Mouse (Mus musculus): ENCODE measurements around the gene Eif4enif1. TPM values are rescaled to one million over a fixed set of nuclear protein-coding genes. Genes with fewer than 3 reads are reported as not detected.

The Eif4enif1 gene
- polyA plus RNA-seq, 1 experiment from 2014 or later, result 58.1 TPM

DNA sequence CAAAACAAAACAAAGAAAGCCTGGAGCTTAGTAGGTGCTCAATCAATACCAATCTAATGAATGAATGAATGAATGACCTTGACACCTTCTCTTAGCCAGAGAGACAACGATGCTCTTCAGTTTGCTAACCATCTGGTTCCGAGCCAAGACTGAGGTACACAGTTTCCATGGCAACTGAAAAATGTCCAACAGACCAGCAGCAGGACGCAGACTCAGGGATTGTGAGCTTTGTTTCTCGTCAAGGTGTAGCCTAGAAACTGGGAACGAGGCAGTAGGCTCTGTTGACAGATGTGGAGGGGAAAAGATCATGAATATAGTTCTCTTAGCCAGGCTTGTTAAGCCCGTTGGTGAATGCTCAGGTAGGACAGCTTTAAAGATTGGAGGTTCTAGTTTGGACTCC lies 84.9 kb downstream of the Eif4enif1 start:
- DNase-seq (peak; percentile 38), ATAC-seq (ENCODE audit: insufficient read depth) (no peak)
- no peaks in the 10 kb centered on the region for H3K9me3 ChIP-seq (ENCODE audit: low read depth, low read length)
- 31% methylated on average over 6 of the region's 6 CpGs for WGBS
- H3K4me2 ChIP-seq, result no peak overlapping the region
- H3K4me1 ChIP-seq (ENCODE audit: insufficient read depth), result peaks cover 6% of the 10 kb centered on the region; the same call in 1 of the 2 replicates
- peaks cover 10% of the 10 kb centered on the region for H3K36me3 ChIP-seq (ENCODE audit: insufficient read depth)
- no peak overlapping the region for H3K27ac ChIP-seq (ENCODE audit: low read depth)
- H3K9ac ChIP-seq, result no peak overlapping the region
- H3K27me3 ChIP-seq (ENCODE audit: insufficient read depth, low read length), result no peaks in the 10 kb centered on the region
- H3K4me3 ChIP-seq (ENCODE audit: low read depth, low read length), result no peak overlapping the region
- TF ChIP-seq CTCF (IDR thresholded peaks at IDR 0.05; ENCODE audit: low read depth), result no peak

DNA sequence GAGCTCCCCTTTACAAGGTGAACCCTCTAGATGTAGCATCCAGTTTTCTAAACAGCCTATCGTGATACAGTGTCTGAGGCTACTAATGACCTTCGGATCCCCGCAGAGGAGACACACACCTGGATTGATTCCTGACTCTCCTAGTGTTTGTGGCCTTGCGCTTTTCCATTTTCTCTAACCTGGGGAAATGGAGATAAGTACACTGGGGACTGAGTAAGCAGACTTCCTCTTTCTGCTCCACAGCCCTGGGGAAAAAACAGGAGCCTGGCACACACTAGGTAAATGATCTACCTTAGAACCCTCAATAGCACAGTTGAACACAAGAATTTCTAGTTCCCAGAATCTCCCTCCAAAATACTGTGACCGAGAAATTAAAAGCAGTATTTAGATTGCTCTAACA lies 85.7 kb downstream of the Eif4enif1 start:
- peaks cover 12% of the 10 kb centered on the region for H3K36me3 ChIP-seq (ENCODE audit: insufficient read depth)
- peaks cover 8% of the 10 kb centered on the region; the same call in 1 of the 2 replicates for H3K4me1 ChIP-seq (ENCODE audit: insufficient read depth)
- H3K4me3 ChIP-seq (ENCODE audit: low read depth, low read length), result peak overlapping the region; percentile 93
- H3K27me3 ChIP-seq (ENCODE audit: insufficient read depth, low read length), result no peaks in the 10 kb centered on the region
- H3K9me3 ChIP-seq (ENCODE audit: low read depth, low read length), result no peaks in the 10 kb centered on the region
- H3K9ac ChIP-seq, result peak overlapping the region; percentile 95
- DNase-seq (no peak), ATAC-seq (ENCODE audit: insufficient read depth) (no peak)
- peak overlapping the region; percentile 100 for H3K4me2 ChIP-seq
- WGBS, result 57% methylated on average over 5 of the region's 5 CpGs
- TF ChIP-seq CTCF (IDR thresholded peaks at IDR 0.05; ENCODE audit: low read depth), result no peak
- peak overlapping the region; percentile 100; the same call in 1 of the 2 replicates for H3K27ac ChIP-seq (ENCODE audit: low read depth)

DNA sequence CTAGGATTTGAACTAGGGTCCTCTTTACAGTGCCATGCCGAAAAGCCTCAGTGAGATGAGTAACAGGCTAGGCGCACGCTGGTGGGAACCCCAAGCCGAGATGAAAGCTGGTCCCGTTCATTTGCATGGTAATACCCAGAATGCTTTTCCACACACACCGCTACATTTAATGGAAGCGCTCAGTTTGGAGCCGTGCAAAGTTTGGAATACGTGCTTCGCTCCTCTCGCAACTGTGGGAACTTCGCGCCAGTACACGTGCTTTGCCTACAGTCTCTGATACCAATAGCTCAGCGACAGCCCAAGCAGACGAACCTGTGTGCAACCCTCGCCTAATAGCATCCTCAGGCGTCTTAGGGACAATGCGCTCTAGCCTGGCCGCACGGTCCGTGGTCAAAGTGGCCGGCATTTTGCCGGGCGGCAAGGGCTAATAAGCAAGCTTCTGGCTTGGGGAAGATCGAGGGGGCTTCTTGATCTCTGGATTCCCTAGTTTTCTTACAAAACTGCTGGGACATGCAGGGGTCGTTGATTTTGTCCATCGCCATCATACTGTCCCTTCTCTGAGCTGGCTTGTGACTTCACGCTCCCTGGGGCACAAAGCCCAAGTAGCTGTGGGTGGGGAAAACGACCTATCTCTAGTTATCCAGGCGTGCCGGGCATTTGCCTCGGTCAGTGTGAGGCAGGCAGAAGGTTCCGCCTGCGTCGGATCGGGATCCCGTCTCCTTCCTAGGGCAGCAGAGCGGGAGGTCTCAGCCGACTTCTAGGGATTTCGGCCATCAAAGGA lies 86.5 kb downstream of the Eif4enif1 start, which contains the start of gene Patz1:
Patz1 (plus strand) TSS at position 354 of the 781 bp plus-strand sequence.
- Histone ChIP-seq H3K9me3 (ENCODE audit: low read depth, low read length) (no peaks in the 10 kb centered on the region), H3K9ac (peak within 1 kb of the TSS; percentile 95), H3K4me2 (peak within 1 kb of the TSS; percentile 100), H3K27me3 (ENCODE audit: insufficient read depth, low read length) (no peaks in the 10 kb centered on the region), H3K27ac (ENCODE audit: low read depth) (peak within 1 kb of the TSS; percentile 100), H3K36me3 (ENCODE audit: insufficient read depth) (peaks cover 19% of the 10 kb centered on the region), H3K4me1 (ENCODE audit: insufficient read depth) (peaks cover 16% of the 10 kb centered on the region), H3K4me3 (ENCODE audit: low read depth, low read length) (peak within 1 kb of the TSS; percentile 93)
- WGBS, result under 1% methylated on average over 41 of the region's 41 CpGs
- DNase-seq (peak; percentile 76), ATAC-seq (ENCODE audit: insufficient read depth) (peak; percentile 29; the same call in 1 of the 2 replicates)
- TF ChIP-seq CTCF (IDR thresholded peaks at IDR 0.05; ENCODE audit: low read depth), result no peak

DNA sequence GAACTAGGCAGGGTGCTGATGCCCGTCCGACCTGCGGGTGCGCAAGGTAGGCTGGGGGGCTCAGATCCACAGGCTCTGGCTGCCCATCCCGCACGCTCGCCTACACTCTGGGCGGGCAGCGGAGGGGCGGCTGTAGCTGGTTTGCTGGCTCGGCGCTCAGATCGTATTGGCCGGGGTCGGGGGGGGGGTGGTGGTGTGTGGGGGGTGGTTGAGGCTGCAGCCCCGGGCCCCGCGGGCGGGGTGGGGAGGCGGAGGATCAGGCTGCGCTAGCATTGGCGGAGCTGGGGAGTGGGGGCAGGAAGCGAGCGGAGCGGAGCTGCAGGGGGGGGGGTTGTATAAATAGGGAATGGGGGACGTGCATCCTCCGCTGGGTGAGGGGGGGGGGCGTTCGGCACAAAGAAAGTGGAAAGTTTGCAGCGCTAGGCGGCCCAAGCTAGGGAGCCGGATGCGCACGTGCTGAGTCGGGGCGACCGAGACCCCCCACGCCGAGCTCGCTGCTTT lies 87.2 kb downstream of the Eif4enif1 start:
- Histone ChIP-seq H3K4me1 (ENCODE audit: insufficient read depth) (peaks cover 19% of the 10 kb centered on the region), H3K4me3 (ENCODE audit: low read depth, low read length) (peak overlapping the region; percentile 93), H3K27ac (ENCODE audit: low read depth) (peak overlapping the region; percentile 100), H3K27me3 (ENCODE audit: insufficient read depth, low read length) (no peaks in the 10 kb centered on the region), H3K4me2 (peak overlapping the region; percentile 100), H3K9me3 (ENCODE audit: low read depth, low read length) (no peaks in the 10 kb centered on the region), H3K9ac (peak overlapping the region; percentile 95), H3K36me3 (ENCODE audit: insufficient read depth) (peaks cover 25% of the 10 kb centered on the region)
- 2% methylated on average over 23 of the region's 40 CpGs for WGBS
- peak; percentile 91 for DNase-seq
- TF ChIP-seq CTCF (IDR thresholded peaks at IDR 0.05; ENCODE audit: low read depth), result no peak; the same call in 1 of the 2 replicates
- peak; percentile 81 for ATAC-seq (ENCODE audit: insufficient read depth)

DNA sequence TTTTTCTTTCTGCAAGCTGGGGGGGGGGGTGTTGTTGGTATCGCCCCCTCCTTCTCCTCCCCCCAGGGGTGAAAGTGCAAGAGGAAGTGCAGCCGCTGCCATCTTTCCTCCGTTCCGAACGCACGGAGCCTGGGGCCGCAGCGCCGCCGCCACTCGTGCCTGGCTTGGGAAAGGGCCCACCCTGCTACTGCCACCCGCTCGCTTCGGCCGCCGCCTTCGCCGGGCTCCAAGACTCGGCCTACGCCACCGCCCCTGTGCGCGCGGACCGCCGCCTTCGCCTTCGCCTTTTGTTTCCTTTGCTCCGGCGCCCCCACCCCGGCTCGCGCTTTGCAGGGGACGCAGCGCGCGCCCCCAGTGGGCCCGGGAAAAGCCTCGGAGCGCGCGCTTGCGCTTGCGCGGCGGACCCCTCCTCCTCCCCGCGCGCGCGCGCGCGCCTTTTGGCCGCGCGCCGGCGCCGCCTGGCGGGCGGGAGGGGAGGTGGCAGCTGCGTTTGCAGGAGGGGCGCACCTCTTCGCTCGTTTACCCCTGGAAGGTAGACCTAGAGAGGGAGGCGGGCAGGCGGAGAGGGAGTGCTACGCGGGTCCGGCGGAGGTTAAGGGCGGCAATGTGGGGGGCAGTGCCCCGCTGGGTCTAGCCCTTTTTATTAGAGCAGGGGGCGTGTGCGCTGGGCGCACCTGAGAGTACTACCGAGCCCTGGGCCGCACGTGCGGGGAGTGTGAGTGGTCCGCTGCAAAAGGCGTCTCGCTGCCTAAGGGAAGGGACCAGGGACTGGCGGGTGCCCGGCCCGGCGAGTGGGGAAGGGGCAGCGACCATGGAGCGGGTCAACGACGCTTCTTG lies 87.8 kb downstream of the Eif4enif1 start:
- Histone ChIP-seq H3K27me3 (ENCODE audit: insufficient read depth, low read length) (no peaks in the 10 kb centered on the region), H3K36me3 (ENCODE audit: insufficient read depth) (peaks cover 32% of the 10 kb centered on the region), H3K9ac (peak overlapping the region; percentile 95), H3K27ac (ENCODE audit: low read depth) (peak overlapping the region; percentile 100), H3K4me3 (ENCODE audit: low read depth, low read length) (peak overlapping the region; percentile 93), H3K9me3 (ENCODE audit: low read depth, low read length) (no peaks in the 10 kb centered on the region), H3K4me1 (ENCODE audit: insufficient read depth) (peaks cover 22% of the 10 kb centered on the region), H3K4me2 (peak overlapping the region; percentile 100)
- peak; percentile 97 for DNase-seq
- peak; percentile 55 for TF ChIP-seq CTCF (IDR thresholded peaks at IDR 0.05; ENCODE audit: low read depth)
- ATAC-seq (ENCODE audit: insufficient read depth), result peak; percentile 53
- WGBS, result under 1% methylated on average over 85 of the region's 92 CpGs

DNA sequence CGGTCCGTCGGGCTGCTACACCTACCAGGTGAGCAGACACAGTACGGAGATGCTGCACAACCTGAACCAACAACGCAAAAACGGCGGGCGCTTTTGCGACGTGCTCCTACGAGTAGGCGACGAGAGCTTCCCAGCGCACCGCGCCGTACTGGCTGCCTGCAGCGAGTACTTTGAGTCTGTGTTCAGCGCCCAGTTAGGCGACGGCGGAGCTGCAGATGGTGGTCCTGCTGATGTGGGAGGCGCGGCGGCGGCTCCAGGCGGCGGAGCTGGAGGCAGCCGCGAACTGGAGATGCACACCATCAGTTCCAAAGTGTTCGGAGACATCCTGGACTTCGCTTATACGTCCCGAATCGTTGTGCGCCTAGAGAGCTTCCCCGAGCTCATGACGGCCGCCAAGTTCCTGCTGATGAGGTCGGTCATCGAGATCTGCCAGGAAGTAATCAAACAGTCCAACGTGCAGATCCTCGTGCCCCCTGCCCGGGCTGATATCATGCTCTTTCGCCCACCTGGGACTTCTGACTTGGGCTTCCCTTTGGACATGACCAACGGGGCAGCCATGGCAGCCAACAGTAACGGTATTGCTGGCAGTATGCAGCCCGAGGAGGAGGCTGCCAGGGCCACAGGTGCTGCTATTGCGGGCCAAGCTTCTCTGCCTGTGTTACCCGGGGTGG lies 88.6 kb downstream of the Eif4enif1 start:
- peak overlapping the region; percentile 93 for H3K4me3 ChIP-seq (ENCODE audit: low read depth, low read length)
- peaks cover 22% of the 10 kb centered on the region for H3K4me1 ChIP-seq (ENCODE audit: insufficient read depth)
- TF ChIP-seq CTCF (IDR thresholded peaks at IDR 0.05; ENCODE audit: low read depth), result no peak
- H3K36me3 ChIP-seq (ENCODE audit: insufficient read depth), result peaks cover 40% of the 10 kb centered on the region
- H3K27ac ChIP-seq (ENCODE audit: low read depth), result peak overlapping the region; percentile 100
- DNase-seq, result peak; percentile 69
- no peaks in the 10 kb centered on the region for H3K9me3 ChIP-seq (ENCODE audit: low read depth, low read length)
- ATAC-seq (ENCODE audit: insufficient read depth), result no peak
- H3K27me3 ChIP-seq (ENCODE audit: insufficient read depth, low read length), result no peaks in the 10 kb centered on the region
- under 1% methylated on average over 50 of the region's 50 CpGs for WGBS
- H3K9ac ChIP-seq, result peak overlapping the region; percentile 95
- peak overlapping the region; percentile 100 for H3K4me2 ChIP-seq

Measured in lung, embryonic 14.5 days (tissue).